Mouse (Mus musculus) kidney, adult 8-10 months (tissue): ENCODE data around the gene Rab5b.
"Not testable (repeated sequence)": the region's sequence is repeated elsewhere in the genome, so short reads cannot be mapped to it uniquely, and the experiment has no call there.

Experiments used
- DNase-seq, 2 experiments: peaks; one replicate each; pipeline ENCODE4 v3.0.0; 2022

Gene Rab5b

DNA sequence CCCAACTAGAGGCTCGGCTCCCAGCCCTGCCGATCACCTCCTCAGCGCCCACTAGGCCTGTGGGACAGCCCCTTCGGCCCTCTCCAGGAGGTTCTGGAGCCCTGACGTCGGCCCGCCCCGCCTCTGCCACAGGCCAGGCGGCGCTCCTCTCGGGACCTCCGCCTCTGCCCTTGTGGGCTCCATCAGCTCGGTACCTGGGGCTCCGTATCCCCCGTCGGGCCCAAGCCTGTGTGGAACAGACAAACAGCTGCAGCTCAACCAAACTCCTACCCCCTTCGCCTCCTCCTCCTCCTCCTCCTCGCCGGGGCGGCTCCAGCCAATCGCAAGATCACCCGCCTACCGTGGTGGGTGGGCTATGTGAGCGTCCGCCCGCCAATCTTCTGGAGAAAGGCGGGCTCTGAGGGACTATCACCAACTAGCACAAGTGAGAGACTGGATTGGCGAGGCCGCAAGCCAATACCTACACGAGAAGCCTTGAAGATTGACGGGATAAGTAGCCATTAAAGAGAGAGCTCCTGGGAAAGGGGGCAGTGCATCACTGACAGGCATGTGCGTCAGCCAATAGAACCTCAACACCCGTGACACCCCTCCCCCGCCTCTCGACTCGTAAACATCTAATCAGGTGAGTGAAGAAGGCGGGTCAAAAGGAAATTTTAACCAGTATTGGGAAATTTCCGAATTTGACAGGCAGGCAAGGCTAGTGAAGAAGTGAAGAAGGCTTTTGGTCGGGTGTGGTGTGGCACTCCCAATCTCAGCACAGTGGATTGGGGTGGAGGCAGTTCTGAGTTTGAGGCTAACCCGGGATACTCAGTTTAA, at the start of gene Rab5b:
Gene Rab5b (minus strand): TSS at position 273 of the 816 bp plus-strand sequence.
- DNase-seq, result peak; percentile 100

GRCm38 (mm10) chr10:128744680-128745601, 48.9 kb upstream of the Rab5b start, which contains the start of gene Dgka:
TSS of gene Dgka (minus strand) at chr10:128744855.
- peak; percentile 37 to 39 for DNase-seq

DNA sequence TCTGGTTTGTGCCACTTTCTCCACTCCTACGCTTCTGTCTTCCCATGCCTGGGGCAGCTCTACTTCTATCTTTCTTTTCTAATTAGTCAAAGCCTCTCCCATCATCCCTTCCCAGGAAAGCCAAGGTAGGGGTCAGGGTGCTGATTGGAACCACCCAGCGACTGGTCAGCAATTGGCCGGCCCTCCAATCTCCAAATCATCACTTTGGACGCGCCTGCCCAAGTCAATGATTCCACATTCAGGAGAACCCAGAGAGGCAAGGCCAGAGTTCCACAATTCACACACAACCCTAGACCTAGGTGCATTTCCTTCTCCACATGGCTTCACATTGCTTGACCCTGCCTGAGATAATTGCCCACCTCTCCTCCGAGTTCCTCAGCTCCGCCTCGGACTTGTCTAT, 48.1 kb upstream of the Rab5b start:
- DNase-seq, result peak; percentile 44 to 52

GRCm38 (mm10) chr10:128743791-128744191, 47.7 kb upstream of the Rab5b start:
- DNase-seq, result peak; percentile 61 to 62

DNA sequence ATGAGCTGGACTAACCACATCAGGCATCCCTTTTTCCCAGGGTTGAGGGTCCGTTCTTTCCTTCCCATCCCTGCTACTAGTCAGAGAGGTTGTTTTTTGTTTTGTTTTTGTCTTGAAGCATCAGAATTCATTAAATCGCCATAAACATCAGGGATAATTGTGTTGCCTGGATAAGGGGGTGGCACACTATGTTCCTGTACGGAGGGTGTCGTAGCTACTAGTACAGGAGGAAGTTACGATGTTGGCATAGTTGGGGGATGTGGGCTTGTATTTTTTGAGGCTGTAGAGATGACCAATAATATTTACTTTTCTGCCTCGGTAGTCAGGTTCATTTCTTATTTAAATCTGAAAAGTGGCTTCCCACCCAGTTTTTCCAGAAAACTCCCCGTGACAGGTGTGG, 47.2 kb upstream of the Rab5b start:
- no peak for DNase-seq

DNA sequence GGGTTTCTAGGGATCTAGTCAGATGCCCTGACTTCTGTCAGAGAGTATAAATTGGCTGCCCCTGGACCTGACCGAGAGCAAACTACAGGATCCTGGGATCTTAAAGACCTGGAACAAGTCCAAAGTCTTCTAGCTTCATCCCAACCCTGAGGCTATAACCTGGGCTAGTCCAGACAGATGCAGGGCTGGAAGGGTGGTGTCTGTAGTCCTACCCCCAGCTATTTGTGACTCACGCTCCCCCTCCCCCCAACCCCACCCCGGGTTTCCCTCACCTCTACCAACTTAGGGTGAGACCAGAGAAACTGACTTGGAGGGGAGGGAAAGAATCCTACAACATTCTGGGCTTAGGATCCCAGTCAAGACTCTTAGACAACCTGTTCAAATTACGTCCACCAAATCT, 46.6 kb upstream of the Rab5b start:
- no peak for DNase-seq

GRCm38 (mm10) chr10:128740296-128740695, 44.2 kb upstream of the Rab5b start:
- no peak for DNase-seq

- DNase-seq, result peak in 1 of 2 experiments; percentile 7
Observed at GRCm38 (mm10) chr10:128737435-128737834, 41.4 kb upstream of the Rab5b start.

GRCm38 (mm10) chr10:128731992-128732391, 35.9 kb upstream of the Rab5b start:
- DNase-seq, result no peak

GRCm38 (mm10) chr10:128731002-128731433, 35.0 kb upstream of the Rab5b start:
- DNase-seq, result peak; percentile 54 to 76

GRCm38 (mm10) chr10:128728059-128728458, 32.0 kb upstream of the Rab5b start:
- DNase-seq, result no peak

GRCm38 (mm10) chr10:128725466-128725865, 29.4 kb upstream of the Rab5b start:
- DNase-seq, result not testable (repeated sequence)

DNA sequence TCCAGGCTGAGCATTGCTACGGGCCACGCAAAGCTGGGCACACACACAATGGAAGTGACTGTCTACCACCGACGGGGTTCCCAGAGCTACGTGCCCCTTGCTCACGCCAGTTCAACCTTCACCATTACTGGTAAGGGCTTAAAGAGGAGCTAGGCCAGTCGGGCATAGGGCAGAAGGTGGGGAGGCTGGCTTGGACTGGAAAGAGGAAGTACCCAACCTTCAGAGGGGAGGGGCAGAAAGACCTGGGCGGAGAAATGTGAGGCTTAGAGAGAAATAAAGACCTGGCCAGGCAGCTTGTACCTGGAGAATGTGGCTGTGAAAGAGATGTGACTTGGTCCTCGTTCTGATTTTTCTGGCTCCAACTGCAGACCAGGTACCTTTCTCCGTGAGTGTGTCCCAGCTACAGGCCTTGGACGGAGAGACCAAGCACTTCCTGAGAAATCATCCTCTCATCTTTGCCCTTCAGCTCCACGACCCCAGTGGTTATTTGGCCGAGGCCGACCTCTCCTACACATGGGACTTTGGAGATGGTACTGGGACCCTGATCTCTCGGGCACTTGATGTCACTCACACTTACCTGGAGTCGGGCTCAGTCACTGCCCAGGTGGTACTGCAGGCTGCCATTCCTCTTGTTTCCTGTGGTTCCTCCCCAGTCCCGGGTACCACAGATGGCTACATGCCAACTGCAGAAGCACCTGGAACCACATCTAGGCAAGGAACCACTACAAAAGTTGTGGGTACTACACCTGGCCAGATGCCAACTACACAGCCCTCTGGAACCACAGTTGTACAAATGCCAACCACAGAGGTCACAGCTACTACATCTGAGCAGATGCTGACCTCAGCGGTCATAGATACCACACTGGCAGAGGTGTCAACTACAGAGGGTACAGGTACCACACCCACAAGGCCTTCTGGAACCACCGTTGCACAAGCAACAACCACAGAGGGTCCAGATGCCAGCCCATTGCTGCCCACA, 19.8 kb upstream of the Rab5b start:
- DNase-seq, result no peak

GRCm38 (mm10) chr10:128711318-128711717, 15.3 kb upstream of the Rab5b start:
- DNase-seq, result not testable (repeated sequence)

DNA sequence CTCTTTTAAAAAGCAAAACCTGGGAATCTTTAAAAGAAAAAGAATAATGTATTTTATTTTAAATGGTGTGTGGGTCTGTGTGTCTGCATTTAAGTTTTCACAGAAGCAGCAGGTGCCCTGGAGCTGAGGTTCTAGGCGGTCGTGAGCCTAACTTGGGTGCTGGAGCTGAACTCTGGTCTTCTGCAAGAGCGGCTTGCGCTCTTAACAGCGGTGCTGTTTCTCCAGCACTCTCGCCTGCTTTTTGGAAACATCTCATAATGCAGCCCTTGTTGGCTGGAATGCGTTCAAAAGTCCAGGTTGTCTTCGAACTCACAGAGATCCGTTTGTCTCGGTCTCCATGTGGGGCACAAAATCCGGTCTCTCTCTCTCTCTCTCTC, 9.2 kb upstream of the Rab5b start:
- DNase-seq, result peak in 1 of 2 experiments; percentile 23

GRCm38 (mm10) chr10:128704491-128705316, 8.6 kb upstream of the Rab5b start, which contains the start of gene Cdk2:
TSS of gene Cdk2 (minus strand) at chr10:128705031.
- peak; percentile 91 to 92 for DNase-seq

- no peak for DNase-seq
Observed at GRCm38 (mm10) chr10:128703895-128704294, 7.8 kb upstream of the Rab5b start, which contains the start of gene Pmel. TSS of gene Pmel (plus strand) at chr10:128704195.

DNA sequence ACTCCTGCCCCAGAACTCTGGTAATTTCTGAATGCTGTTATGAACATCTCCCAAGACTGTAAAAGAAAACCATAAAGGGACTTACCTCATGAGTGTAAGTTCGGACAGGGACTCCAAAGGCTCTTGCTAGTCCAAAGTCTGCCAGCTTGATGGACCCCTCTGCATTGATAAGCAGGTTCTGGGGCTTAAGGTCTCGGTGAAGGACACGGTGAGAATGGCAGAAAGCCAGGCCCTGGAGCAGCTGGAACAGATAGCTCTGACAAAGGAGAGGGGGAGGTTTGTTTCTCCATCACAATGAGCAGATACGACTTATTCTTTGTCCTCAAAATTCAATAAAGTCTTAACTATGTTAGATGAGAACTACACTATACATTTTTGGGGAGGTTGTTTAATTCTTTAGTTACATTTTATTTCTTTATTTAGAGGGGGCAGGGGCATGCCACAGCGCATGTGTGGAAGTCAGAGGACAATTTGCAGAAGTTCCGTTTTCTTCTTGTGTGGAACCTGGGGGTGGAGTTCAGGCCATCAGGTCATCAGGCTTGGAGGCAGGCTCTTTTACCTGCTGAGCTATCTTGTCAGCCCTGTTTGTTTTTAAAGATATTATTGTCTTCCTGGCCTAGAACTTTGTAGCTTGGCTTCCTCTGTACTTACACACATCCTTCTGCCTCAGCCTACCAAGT, 6.4 kb upstream of the Rab5b start:
- no peak for DNase-seq

DNA sequence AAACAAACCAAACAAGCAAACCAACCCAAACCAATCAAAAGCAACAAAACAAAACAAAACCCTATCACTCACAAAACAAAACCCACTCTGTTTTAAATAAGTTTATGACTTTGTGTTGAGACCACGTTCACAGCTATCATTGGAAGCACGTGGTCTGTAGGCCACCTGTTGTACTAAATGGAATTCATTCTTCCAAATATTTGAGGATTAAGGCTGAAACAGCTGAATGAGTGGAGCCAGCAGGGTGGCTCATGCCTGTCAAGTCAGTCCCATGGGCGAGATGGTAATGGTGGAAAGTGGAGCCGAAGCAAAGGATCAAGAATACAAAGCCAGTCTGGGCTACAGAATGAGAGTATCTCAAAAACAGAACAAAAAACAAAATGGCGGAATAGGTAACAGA, 4.6 kb upstream of the Rab5b start:
- no peak for DNase-seq

DNA sequence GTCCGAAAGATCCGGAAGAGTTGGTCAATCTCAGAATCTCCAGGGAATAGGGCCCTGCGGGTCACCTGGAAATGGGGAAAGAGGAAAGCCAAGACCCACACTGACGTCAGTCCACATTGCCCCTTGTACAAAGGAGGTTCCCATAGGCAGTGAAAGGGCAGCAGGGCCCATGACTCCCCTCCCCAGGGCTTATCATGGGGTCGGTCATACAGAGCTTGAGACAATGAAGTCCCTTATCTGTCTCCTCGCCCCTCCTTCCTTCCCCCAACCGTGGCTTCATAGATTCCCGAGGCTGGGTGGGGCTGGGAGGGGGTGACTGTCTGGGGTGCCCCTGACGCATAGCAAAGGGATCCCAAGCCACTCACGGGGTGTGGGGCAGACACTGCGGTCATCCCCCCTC, 3.5 kb upstream of the Rab5b start:
- DNase-seq, result no peak

DNA sequence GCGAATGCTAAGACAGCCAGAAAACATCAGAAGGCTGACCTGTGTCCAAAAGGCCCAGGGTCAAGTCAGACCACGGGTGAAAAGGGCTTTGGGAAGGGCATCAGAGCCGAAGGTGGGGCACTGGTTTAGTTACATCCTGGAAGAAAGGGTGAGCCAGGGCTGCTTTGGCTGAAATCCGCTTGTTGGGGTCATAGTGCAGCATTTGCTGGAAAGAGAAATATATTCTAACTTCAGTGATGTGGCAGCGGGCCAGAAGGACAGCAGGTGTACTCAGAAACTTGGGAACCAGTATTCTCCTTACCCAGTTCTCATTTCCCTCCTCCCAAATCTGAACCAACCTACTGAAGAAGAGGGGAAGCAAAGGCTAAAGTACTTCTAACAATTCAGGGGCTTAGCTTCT, 2.9 kb upstream of the Rab5b start:
- peak; percentile 63 for DNase-seq
